In genomic region chr3:33918785-33919184, GRCm38 (mm10) we compare ENCODE assay signal across 8 mouse cellular contexts.
DNase-seq lines count a peak whose midpoint lies in the region; ATAC-seq and TF ChIP-seq lines count a peak whose summit lies in the region.

No protein-coding gene starts in this region.

- no peaks in the 10 kb centered on the region for H3K27me3 ChIP-seq in intestine, embryonic 14.5 days (replicated peaks; ENCODE audit: control insufficient read depth, insufficient read depth, low read length)
- no peaks in the 10 kb centered on the region for H3K27me3 ChIP-seq in intestine, embryonic 15.5 days (replicated peaks)
- no peaks in the 10 kb centered on the region for H3K27me3 ChIP-seq in kidney, adult 2 months (replicated peaks; ENCODE audit: control insufficient read depth, insufficient read depth, low read length)
- no peaks in the 10 kb centered on the region for H3K27me3 ChIP-seq in limb, embryonic 10.5 days (ENCODE audit: low read depth, poor library complexity, severe bottlenecking)
- no peaks in the 10 kb centered on the region for H3K27me3 ChIP-seq in neural tube, embryonic 11.5 days (ENCODE audit: control insufficient read depth, insufficient read depth, low read length)
- no peaks in the 10 kb centered on the region for H3K27me3 ChIP-seq in stomach, postnatal 0 days (ENCODE audit: control insufficient read depth, insufficient read depth, low read length)

- ATAC-seq in intestine, embryonic 14.5 days (replicated peaks; ENCODE audit: low FRiP score, low TSS enrichment, low read depth), result peak; percentile 60; the same call in 1 of the 2 replicates
- ATAC-seq in intestine, embryonic 15.5 days, result no peak
- ATAC-seq in neural tube, embryonic 11.5 days (ENCODE audit: insufficient read depth, low FRiP score, low TSS enrichment), result no peak
- ATAC-seq in stomach, postnatal 0 days (ENCODE audit: low FRiP score, low TSS enrichment), result no peak

- no peak for TF ChIP-seq EP300 in stomach, postnatal 0 days (optimal IDR thresholded peaks at IDR 0.05)

- H3K27ac ChIP-seq in intestine, embryonic 14.5 days (ENCODE audit: low read depth), result no peak overlapping the region
- H3K27ac ChIP-seq in intestine, embryonic 15.5 days, result no peak overlapping the region
- H3K27ac ChIP-seq in gastrocnemius, adult 2 months, result no peak overlapping the region
- no peak overlapping the region for H3K27ac ChIP-seq in kidney, adult 2 months (ENCODE audit: insufficient read depth, low read depth, low read length)
- H3K27ac ChIP-seq in limb, embryonic 10.5 days, result no peak overlapping the region
- no peak overlapping the region for H3K27ac ChIP-seq in neural tube, embryonic 11.5 days (ENCODE audit: low read depth, low read length)
- no peak overlapping the region for H3K27ac ChIP-seq in stomach, postnatal 0 days (replicated peaks)

- TF ChIP-seq POLR2A in kidney, adult 2 months (IDR thresholded peaks at IDR 0.05; ENCODE audit: low read depth, low read length), result no peak

- peak; percentile 89 for DNase-seq in intestine, embryonic 14.5 days (ENCODE audit: low spot score)
- peak; percentile 93 to 95 for DNase-seq in cerebellum, postnatal 10 days
- DNase-seq in gastrocnemius, adult 2 months, result peak; percentile 71
- DNase-seq in kidney, adult 2 months, result peak; percentile 77
- DNase-seq in limb, embryonic 10.5 days (ENCODE audit: low spot score), result peak; percentile 89
- peak; percentile 82 for DNase-seq in neural tube, embryonic 11.5 days (ENCODE audit: low spot score)
- peak; percentile 77 for DNase-seq in stomach, postnatal 0 days (ENCODE audit: low spot score)

- TF ChIP-seq CTCF in gastrocnemius, adult 2 months (IDR thresholded peaks at IDR 0.05), result peak; percentile 95
- TF ChIP-seq CTCF in kidney, adult 2 months (conservative IDR thresholded peaks at IDR 0.05; ENCODE audit: insufficient read depth, insufficient read length, low read depth, low read length), result peak; percentile 74
- TF ChIP-seq CTCF in stomach, postnatal 0 days (IDR thresholded peaks at IDR 0.05; ENCODE audit: low read depth), result peak; percentile 83

- H3K4me1 ChIP-seq in intestine, embryonic 14.5 days (replicated peaks; ENCODE audit: control insufficient read depth, insufficient read depth, low read length), result no peaks in the 10 kb centered on the region
- no peaks in the 10 kb centered on the region for H3K4me1 ChIP-seq in intestine, embryonic 15.5 days (replicated peaks)
- H3K4me1 ChIP-seq in kidney, adult 2 months (ENCODE audit: control insufficient read depth, insufficient read depth, low read length), result no peaks in the 10 kb centered on the region
- H3K4me1 ChIP-seq in limb, embryonic 10.5 days, result no peaks in the 10 kb centered on the region
- no peaks in the 10 kb centered on the region for H3K4me1 ChIP-seq in neural tube, embryonic 11.5 days (ENCODE audit: control insufficient read depth, insufficient read depth, low read length)
- no peaks in the 10 kb centered on the region for H3K4me1 ChIP-seq in stomach, postnatal 0 days (replicated peaks; ENCODE audit: control insufficient read depth, insufficient read depth)

- no peak overlapping the region for H3K4me3 ChIP-seq in intestine, embryonic 14.5 days (ENCODE audit: low read depth, low read length)
- no peak overlapping the region for H3K4me3 ChIP-seq in intestine, embryonic 15.5 days (replicated peaks)
- H3K4me3 ChIP-seq in gastrocnemius, adult 2 months, result no peak overlapping the region
- H3K4me3 ChIP-seq in kidney, adult 2 months (ENCODE audit: insufficient read depth, low read depth, low read length), result no peak overlapping the region
- no peak overlapping the region for H3K4me3 ChIP-seq in limb, embryonic 10.5 days
- H3K4me3 ChIP-seq in neural tube, embryonic 11.5 days (ENCODE audit: low read depth, low read length), result no peak overlapping the region
- H3K4me3 ChIP-seq in stomach, postnatal 0 days (ENCODE audit: low read depth, low read length), result no peak overlapping the region

- intact Hi-C loops in gastrocnemius, adult 2 months (cut with DNase I), result loop anchor here (2.0 to 5.0 kb wide), 2 partner anchors 66 to 92 kb away; no protein-coding TSS in a partner anchor

- no peak overlapping the region for H3K9ac ChIP-seq in intestine, embryonic 14.5 days (ENCODE audit: low read length)
- no peak overlapping the region for H3K9ac ChIP-seq in intestine, embryonic 15.5 days
- H3K9ac ChIP-seq in neural tube, embryonic 11.5 days (ENCODE audit: low read length), result no peak overlapping the region
- no peak overlapping the region for H3K9ac ChIP-seq in stomach, postnatal 0 days (ENCODE audit: low read length)

- no peak overlapping the region for H3K4me2 ChIP-seq in intestine, embryonic 14.5 days (ENCODE audit: low read length)
- H3K4me2 ChIP-seq in intestine, embryonic 15.5 days (replicated peaks), result no peak overlapping the region
- no peak overlapping the region for H3K4me2 ChIP-seq in neural tube, embryonic 11.5 days (ENCODE audit: low read depth)
- no peak overlapping the region for H3K4me2 ChIP-seq in stomach, postnatal 0 days (replicated peaks; ENCODE audit: low read depth)

- H3K36me3 ChIP-seq in intestine, embryonic 14.5 days (ENCODE audit: control insufficient read depth, insufficient read depth, low read length), result no peaks in the 10 kb centered on the region
- no peaks in the 10 kb centered on the region for H3K36me3 ChIP-seq in intestine, embryonic 15.5 days
- H3K36me3 ChIP-seq in kidney, adult 2 months (ENCODE audit: control insufficient read depth, insufficient read depth, low read length), result no peaks in the 10 kb centered on the region
- H3K36me3 ChIP-seq in limb, embryonic 10.5 days, result no peaks in the 10 kb centered on the region
- no peaks in the 10 kb centered on the region for H3K36me3 ChIP-seq in neural tube, embryonic 11.5 days (ENCODE audit: control insufficient read depth, insufficient read depth, low read length)
- H3K36me3 ChIP-seq in stomach, postnatal 0 days (ENCODE audit: control insufficient read depth, insufficient read depth, low read length), result no peaks in the 10 kb centered on the region

- WGBS in intestine, embryonic 14.5 days, result 9% methylated on average over 10 of the region's 10 CpGs
- 12% methylated on average over 10 of the region's 10 CpGs for WGBS in intestine, embryonic 15.5 days
- WGBS in kidney, adult 2 months, result 3% methylated on average over 10 of the region's 10 CpGs
- WGBS in limb, embryonic 10.5 days, result 12% methylated on average over 10 of the region's 10 CpGs
- 10% methylated on average over 10 of the region's 10 CpGs for WGBS in neural tube, embryonic 11.5 days
- 5% methylated on average over 10 of the region's 10 CpGs for WGBS in stomach, postnatal 0 days

- H3K9me3 ChIP-seq in intestine, embryonic 14.5 days (ENCODE audit: control insufficient read depth, low read length), result no peaks in the 10 kb centered on the region
- H3K9me3 ChIP-seq in intestine, embryonic 15.5 days, result no peaks in the 10 kb centered on the region
- H3K9me3 ChIP-seq in limb, embryonic 10.5 days (replicated peaks), result no peaks in the 10 kb centered on the region
- H3K9me3 ChIP-seq in neural tube, embryonic 11.5 days (ENCODE audit: control insufficient read depth, low read length), result no peaks in the 10 kb centered on the region
- H3K9me3 ChIP-seq in stomach, postnatal 0 days (ENCODE audit: control insufficient read depth, low read length), result no peaks in the 10 kb centered on the region
